Mouse (Mus musculus) urinary bladder, postnatal 36 days (tissue): ENCODE measurements around the gene Sp4.

Source experiments
- DNase-seq, 2 experiments: peaks; one replicate each; pipeline ENCODE4 v3.0.0; 2022; ENCODE audit warnings: low spot score in 2 of 2, mixed read lengths in 1 of 2

Gene Sp4

DNA sequence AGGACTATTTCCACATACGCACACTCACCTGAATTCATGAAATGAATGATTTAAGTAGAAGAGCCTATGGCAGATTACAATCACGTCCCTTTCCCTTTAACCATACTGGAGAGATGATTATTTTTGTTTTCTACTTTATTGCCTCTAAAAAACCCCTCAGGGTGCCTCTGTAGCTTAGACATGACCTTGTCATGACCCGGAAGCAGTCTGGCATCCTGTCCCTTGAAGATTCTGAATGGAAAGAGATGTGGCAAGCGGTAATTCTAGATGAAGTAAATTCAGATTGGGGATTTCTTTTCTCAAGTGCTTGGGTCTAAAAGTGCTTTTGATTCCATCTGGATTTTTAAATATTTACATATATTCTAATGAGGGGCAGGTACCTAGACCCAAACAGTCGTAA is 24.9 kb downstream of the Sp4 start:
- no peak for DNase-seq

DNA sequence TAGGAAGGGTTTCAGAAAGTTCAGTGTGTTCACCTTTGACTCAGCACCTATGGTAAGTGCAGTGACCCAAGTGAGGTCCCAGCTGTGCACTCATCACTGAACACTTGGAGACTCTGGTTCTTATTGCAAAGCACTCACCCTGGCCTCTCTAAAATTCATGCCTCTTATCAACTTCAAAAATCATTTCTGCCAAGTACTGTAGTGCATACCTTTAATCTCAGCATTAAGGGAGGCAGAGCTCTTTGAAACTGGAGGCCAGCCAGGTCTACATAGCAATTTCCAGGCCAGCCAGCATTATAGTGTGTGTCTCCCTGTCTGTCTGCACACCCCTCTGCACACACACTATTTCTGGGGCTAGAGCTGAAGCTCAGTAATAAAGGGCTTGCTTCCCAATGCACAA is 36.3 kb downstream of the Sp4 start:
- DNase-seq: no peak

DNA sequence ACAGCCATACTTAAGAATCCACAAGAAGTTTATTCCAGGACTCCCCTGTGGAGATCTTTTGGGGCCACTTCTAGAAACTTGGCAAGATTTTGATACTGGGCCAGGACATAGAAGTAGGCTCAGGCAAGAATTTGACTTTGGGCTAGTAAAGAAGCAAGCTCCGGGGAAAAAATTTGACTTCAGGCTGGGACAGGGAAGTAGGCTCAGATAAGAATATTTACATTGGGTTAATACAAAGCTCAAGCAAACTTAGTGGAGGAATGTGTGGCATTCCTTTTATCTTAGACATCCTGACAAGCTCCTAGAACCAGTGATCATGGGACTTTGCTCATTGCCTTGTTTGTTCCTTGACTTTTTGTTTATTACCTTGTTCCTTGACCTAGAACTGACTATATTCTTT is 37.4 kb downstream of the Sp4 start:
- DNase-seq: no peak

DNA sequence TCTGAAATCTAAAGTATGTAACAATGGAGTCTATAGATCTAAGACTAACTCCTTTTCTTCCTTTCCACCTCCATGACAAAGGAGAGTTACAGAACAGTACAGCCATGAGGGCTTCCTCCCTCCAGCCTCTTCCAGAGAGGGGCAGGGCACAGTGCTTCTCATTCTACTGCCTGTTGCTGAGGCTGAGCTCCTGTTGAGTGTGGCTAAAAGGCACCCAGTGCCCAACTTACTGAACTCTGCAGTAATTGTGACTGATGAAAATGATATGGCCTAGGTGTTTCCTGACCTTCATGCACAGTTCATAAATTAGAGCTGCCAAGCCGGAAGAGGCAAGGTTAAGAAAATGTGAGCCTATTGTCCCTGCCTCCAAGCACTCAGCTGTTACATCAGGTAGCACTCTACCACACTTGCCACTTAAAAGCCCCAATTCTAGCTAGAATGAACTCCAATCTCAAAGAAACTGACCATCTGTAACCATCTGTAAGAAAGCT is 45.9 kb downstream of the Sp4 start:
- no peak for DNase-seq

DNA sequence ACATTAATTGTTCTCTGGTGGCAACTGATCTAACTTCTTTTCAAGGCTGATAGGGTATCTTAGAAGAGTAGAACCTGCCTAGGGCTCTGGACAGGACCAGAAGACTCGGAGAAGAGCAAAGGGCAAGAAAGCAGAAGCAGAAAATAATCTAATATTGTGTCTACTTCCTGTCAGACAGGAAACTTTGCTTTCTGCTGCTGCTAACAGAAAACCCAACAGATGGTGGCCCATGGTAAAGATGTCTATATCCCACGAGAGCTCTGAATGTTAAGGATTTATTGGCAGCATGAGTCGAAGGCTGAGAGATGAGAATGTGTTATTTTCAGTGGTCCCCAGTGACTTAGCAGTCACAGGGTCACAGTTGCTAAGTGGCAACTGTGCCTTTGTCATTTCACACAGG is 80.1 kb downstream of the Sp4 start:
- no peak for DNase-seq

DNA sequence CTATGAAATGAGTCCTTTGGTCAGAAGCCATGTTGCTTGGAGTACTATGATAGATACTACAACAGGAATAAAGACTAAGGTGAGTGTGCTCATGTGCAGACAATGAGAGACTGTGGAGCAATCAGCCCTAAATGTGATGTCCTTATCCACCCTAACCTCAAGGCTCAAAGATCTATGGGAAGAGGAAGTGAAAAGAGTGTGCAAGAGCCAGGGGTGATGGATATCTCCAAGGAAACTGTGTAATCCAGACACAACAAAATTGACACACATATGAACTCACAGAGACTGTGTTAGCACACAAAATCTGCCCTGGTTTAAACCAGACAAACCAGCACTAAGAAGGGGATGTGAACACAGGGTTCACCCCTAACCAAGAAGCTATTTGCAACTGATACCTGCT is 81.2 kb downstream of the Sp4 start:
- DNase-seq: no peak

DNA sequence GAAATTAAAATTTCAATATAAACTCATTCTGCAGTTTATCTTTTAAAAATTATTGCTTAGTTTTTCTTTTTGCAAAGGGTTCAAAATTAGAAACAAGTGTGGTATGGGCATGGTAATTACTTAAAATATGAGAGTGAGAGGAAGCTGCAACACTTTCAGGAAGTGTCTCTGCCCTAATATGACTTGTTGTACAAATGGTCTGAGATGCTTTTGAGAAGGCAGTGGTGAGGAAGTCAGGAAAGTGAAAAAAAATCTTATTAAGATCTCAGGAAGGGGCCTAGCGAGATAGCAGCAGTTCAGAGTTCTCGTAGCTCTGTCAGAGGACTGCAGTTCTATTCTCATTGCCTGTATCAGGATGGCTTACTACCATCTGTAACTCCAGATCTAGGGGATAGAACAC is 89.1 kb downstream of the Sp4 start:
- no peak for DNase-seq

DNA sequence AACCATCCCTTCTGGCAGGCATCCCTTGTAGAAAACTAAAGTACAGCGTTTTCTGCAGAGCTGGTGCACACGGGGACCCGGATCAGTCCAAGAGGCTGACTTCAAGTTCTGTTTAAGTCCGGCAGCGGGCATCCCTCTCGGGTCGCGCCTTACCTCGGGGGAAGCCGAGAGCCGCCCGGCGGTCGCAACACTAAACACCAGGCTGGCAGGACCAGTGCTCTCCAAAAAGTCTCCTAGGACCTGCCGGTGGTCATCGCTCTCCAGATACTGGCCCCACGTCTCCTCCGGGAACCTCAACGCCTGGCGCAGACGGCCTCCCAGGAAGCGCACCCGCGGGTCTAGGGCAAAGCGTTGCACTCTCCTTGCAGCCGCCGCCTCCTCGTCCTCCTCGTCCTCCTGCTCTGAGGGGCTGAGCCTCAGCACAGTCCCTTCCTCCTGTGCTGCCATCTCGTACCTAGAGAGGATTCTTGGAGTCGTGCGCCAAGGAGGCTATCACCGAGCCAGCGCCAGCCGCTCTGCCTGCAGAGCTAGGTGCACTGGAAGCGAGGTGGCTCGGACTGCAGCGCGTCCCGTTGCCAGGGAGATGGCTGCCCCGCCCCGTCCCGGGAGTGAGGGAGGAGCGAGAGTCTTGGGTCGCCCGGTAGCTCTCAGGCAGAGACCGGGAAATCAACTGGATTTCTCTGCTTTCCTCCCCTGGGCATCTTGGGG is 102.7 kb downstream of the Sp4 start, which contains the start of gene Dnah11:
Dnah11 (minus strand) TSS at position 658 of the 708 bp plus-strand sequence.
- peak; percentile 62 to 67 for DNase-seq

DNA sequence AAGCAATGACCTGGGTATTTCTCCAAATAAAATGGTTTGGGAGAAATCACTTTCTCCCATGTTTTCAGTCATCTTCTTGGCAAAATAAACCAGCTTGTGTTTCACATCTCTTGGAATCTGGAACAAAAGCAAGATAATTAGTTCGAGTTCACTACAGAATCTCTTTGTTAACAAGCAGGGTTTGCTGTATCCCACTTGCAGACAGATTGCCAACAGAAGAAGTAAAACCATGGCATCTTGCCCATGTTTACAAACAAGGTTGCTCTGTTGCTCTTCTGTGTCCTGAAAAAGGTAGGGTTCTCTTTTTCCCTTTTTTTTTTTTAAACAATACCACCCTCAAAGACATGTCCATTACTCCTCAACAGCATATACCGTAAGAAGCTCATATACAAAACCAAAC is 104.7 kb downstream of the Sp4 start:
- no peak for DNase-seq

DNA sequence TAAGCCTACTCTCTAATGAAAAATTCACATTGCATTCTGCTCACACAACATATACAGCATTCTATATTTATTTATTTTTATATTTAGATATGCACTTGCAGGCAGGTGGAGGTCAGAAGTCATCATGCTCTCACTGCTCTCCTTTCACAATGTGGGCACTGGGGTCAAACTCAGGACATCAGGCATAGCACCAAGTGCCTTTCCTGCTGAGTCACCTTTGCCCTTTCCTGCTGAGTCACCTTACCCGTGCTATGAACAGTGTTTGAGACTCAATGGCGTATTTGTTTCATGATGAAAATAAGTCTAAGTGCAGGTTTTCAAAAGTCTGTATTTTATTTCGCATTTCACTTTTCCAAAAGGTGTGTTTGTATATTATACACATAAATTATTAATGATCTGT is 111.7 kb downstream of the Sp4 start:
- DNase-seq: no peak

DNA sequence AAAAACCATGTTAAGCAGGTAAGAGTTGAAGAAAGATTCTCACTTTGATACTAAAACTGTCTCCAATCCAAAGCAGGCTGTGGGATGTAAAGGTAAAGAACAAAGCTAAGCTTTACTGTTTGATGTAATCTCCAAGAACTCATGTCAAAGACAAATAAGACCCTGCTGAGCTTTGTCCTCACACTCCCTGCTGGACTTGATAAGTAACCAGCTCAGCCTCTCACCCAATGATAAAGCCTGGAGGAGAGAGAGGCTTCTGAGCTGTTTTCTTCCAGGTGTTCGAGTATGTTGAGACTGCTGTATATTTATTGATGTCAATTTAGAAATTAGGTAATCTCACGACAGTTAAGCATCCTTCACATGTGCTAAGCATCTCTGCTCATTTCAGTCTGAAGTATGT is 113.6 kb downstream of the Sp4 start:
- no peak for DNase-seq

DNA sequence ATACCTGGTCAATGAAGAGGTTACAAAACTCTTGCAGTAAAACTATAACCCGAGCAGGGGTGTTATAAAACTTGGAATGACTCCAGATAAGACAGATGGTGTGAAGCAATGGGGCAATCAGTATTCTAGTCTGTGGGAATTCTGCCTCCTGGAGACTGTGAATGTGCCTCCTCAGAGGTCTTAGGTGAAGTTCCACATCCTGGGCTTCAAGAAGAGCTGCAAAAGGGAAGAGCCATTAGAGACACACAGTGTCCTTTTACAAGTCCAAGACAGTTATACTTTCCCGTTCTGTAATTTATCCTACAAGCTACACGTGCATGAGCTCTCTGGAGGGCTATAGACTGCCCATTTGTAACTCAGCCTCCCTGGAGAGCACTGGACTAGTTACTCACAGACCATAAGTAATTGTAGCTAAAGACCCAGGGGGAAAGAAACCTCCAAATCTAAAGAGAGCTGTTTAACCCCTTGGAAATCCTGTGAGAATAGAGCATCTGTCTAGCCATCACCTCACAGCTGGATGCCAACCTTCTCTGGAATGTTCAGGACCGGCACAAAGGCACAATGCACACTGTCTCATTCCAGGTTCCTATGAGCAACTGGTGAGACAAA is 114.3 kb downstream of the Sp4 start:
- no peak for DNase-seq

DNA sequence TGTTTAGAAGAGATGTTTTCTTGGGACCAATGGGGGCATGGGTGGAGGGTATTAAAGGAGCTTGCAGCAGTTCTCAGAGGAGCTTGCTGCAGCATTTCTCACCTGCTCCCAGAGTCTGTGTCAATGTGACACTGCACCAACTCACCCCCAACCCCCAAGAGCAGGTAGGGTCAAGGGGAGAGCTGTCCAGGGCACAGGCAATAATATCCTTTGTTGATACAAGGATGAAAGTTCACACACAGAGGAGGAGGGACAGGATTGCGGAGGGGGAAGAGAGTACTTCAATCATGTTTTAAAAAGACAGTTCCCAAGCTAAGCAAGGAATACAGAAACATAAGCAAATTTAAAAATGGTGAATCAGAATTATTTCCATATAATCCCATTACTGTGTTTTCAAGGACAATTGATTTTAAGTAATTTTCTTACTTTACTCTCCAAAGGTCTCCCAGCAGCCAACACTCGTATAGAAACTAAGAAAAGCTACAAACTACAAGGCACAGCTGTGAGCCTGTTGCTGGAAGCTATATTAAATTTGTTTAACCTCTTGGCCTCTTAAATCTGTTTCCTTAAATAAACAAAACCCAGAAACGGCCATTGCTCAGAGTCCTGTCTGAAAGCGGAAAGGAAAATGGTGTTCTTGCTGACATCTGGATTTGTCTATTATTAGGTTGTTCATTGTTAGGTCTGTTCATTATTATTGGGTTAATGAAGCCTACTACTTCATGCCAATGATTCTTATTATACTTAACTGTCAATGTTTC is 114.9 kb downstream of the Sp4 start:
- DNase-seq: no peak
